Mouse (Mus musculus) midbrain, postnatal 0 days (tissue): ENCODE measurements at regions not wholly inside any gene's neighbourhood (a gene's known extent, or its start where the extent isn't known, plus 50 kb on each side); places are given as distances from the start of the nearest gene placed in this dataset.

Experiments
- ATAC-seq: fragments of 200-750 bp; cut with Nextera tagmentation; 2 replicates; pipeline ENCODE4 v1.8.0; 2017; ENCODE audit warnings: moderate number of reproducible peaks, mild to moderate bottlenecking, moderate TSS enrichment, moderate library complexity; ENCODE audit not compliant: low FRiP score
- DNase-seq: peaks from one replicate; pipeline ENCODE4 v3.0.0-alpha.2; 2015; ENCODE audit warnings: low spot score
- H3K27ac ChIP-seq: fragments of 300-500 bp; sonication (generic); 2 replicates; pipeline ENCODE4 v1.5.1; 2014; ENCODE audit warnings: low read depth, mild to moderate bottlenecking, low read length, mixed read lengths
- H3K27me3 ChIP-seq: fragments of 300-500 bp; sonication (generic); 2 replicates; pipeline ENCODE4 v1.6.1; 2014; ENCODE audit warnings: low read length, control low read depth, mixed read lengths; ENCODE audit not compliant: insufficient read depth
- H3K36me3 ChIP-seq: fragments of 300-500 bp; sonication (generic); 2 replicates; pipeline ENCODE4 v1.6.1; 2014; ENCODE audit warnings: low read length, control low read depth, mixed read lengths; ENCODE audit not compliant: insufficient read depth
- H3K4me1 ChIP-seq: fragments of 300-500 bp; sonication (generic); 2 replicates; pipeline ENCODE4 v1.6.1; 2014; ENCODE audit warnings: mild to moderate bottlenecking, control low read depth, antibody characterized with exemption, low read length, mixed read lengths; ENCODE audit not compliant: insufficient read depth
- H3K4me2 ChIP-seq: fragments of 300-500 bp; sonication (generic); 2 replicates; pipeline ENCODE4 v1.6.1; 2014; ENCODE audit warnings: low read depth, mild to moderate bottlenecking, low read length, mixed read lengths; ENCODE audit not compliant: poor library complexity, severe bottlenecking
- H3K4me3 ChIP-seq: fragments of 300-500 bp; sonication (generic); 2 replicates; pipeline ENCODE4 v1.5.1; 2014; ENCODE audit warnings: low read depth, mild to moderate bottlenecking, low read length, moderate library complexity
- H3K9ac ChIP-seq: fragments of 300-500 bp; sonication (generic); replicated peaks from 2 replicates; pipeline ENCODE4 v1.6.1; 2014; ENCODE audit warnings: mild to moderate bottlenecking, low read length, moderate library complexity, mixed read lengths; ENCODE audit not compliant: poor library complexity, severe bottlenecking
- H3K9me3 ChIP-seq: fragments of 300-500 bp; sonication (generic); 2 replicates; pipeline ENCODE4 v1.6.1; 2016; ENCODE audit warnings: low read length, control low read depth
- CTCF ChIP-seq: IDR thresholded peaks from 2 replicates; pipeline ENCODE4 v1.5.1; 2016; ENCODE audit warnings: antibody characterized with exemption, mild to moderate bottlenecking
- WGBS: fragments of 180-500 bp; shearing (Covaris S2); extraction: QIAGEN DNeasy Blood & Tissue Kit; methylation state at CpG from one replicate; pipeline ENCODE4 v1.1.7; 2014; 5-methylcytosine and 5-hydroxymethylcytosine counted together

GRCm38 (mm10) chr15:56858134-56858533 lies 619.3 kb downstream of the Slc22a22 start:
- H3K27me3 ChIP-seq = no peaks in the 10 kb centered on the region
- WGBS = 16% methylated on average over 3 of the region's 3 CpGs
- ATAC-seq = no peak; the same call in 1 of the 2 replicates
- DNase-seq = no peak
- H3K9me3 ChIP-seq = no peaks in the 10 kb centered on the region
- no peak overlapping the region for H3K4me3 ChIP-seq
- no peaks in the 10 kb centered on the region for H3K36me3 ChIP-seq
- no peak for TF ChIP-seq CTCF
- H3K9ac ChIP-seq = no peak overlapping the region
- no peaks in the 10 kb centered on the region for H3K4me1 ChIP-seq
- no peak overlapping the region for H3K27ac ChIP-seq
- no peak overlapping the region for H3K4me2 ChIP-seq

GRCm38 (mm10) chr15:56856057-56856456 lies 621.4 kb downstream of the Slc22a22 start:
- DNase-seq (peak; percentile 80), ATAC-seq (no peak; the same call in 1 of the 2 replicates)
- Histone ChIP-seq H3K36me3 (no peaks in the 10 kb centered on the region), H3K4me1 (no peaks in the 10 kb centered on the region), H3K9me3 (no peaks in the 10 kb centered on the region), H3K9ac (no peak overlapping the region), H3K4me3 (no peak overlapping the region), H3K27me3 (no peaks in the 10 kb centered on the region), H3K4me2 (no peak overlapping the region), H3K27ac (no peak overlapping the region)
- WGBS = 17% methylated on average over 2 of the region's 2 CpGs
- peak; percentile 78 for TF ChIP-seq CTCF

GRCm38 (mm10) chr15:56853106-56853505 lies 624.3 kb downstream of the Slc22a22 start:
- ATAC-seq = no peak
- Histone ChIP-seq H3K4me2 (no peak overlapping the region), H3K27ac (no peak overlapping the region), H3K4me1 (no peaks in the 10 kb centered on the region), H3K9ac (no peak overlapping the region), H3K9me3 (no peaks in the 10 kb centered on the region), H3K36me3 (no peaks in the 10 kb centered on the region), H3K4me3 (no peak overlapping the region), H3K27me3 (no peaks in the 10 kb centered on the region)
- 48% methylated on average over 5 of the region's 5 CpGs for WGBS
- DNase-seq = no peak
- TF ChIP-seq CTCF = no peak

GRCm38 (mm10) chr15:56847469-56848128 lies 629.8 kb downstream of the Slc22a22 start:
- 68% methylated on average over 6 of the region's 6 CpGs for WGBS

GRCm38 (mm10) chr15:56844574-56844973 lies 632.9 kb downstream of the Slc22a22 start:
- Histone ChIP-seq H3K27ac (no peak overlapping the region), H3K4me2 (no peak overlapping the region), H3K4me1 (no peaks in the 10 kb centered on the region), H3K36me3 (no peaks in the 10 kb centered on the region), H3K9me3 (no peaks in the 10 kb centered on the region), H3K9ac (no peak overlapping the region), H3K27me3 (no peaks in the 10 kb centered on the region), H3K4me3 (no peak overlapping the region)
- DNase-seq = no peak
- ATAC-seq = no peak
- no peak for TF ChIP-seq CTCF
- 68% methylated on average over 1 of the region's 1 CpGs for WGBS

More at GRCm38 (mm10) chr15:56847469-56848128, 629.8 kb downstream of the Slc22a22 start:
- no peaks in the 10 kb centered on the region for H3K4me1 ChIP-seq
- H3K27ac ChIP-seq = no peak overlapping the region
- TF ChIP-seq CTCF = no peak
- no peaks in the 10 kb centered on the region for H3K27me3 ChIP-seq
- no peak for ATAC-seq
- H3K9me3 ChIP-seq = no peaks in the 10 kb centered on the region
- H3K9ac ChIP-seq = no peak overlapping the region
- no peak overlapping the region for H3K4me3 ChIP-seq
- no peaks in the 10 kb centered on the region for H3K36me3 ChIP-seq
- no peak overlapping the region for H3K4me2 ChIP-seq
- peak; percentile 50 for DNase-seq

GRCm38 (mm10) chr15:56841516-56841915 lies 635.9 kb downstream of the Slc22a22 start:
- H3K36me3 ChIP-seq = no peaks in the 10 kb centered on the region
- no peaks in the 10 kb centered on the region for H3K27me3 ChIP-seq
- TF ChIP-seq CTCF = no peak
- ATAC-seq (no peak), DNase-seq (no peak)
- no peak overlapping the region for H3K27ac ChIP-seq
- no peak overlapping the region for H3K4me2 ChIP-seq
- no peak overlapping the region for H3K9ac ChIP-seq
- H3K4me3 ChIP-seq = no peak overlapping the region
- 91% methylated on average over 3 of the region's 3 CpGs for WGBS
- no peaks in the 10 kb centered on the region for H3K4me1 ChIP-seq
- H3K9me3 ChIP-seq = no peaks in the 10 kb centered on the region
